8 mouse cellular contexts compared by ENCODE assay signal in genomic region chr8:92817928-92818818, GRCm38 (mm10). TPM values are rescaled to one million over a fixed set of nuclear protein-coding genes. Genes with fewer than 3 reads are reported as not detected.
DNase-seq lines count a peak whose midpoint lies in the region; ATAC-seq lines count a peak whose summit lies in the region.

No protein-coding gene starts in this region.

- no peaks in the 10 kb centered on the region for H3K36me3 ChIP-seq in hindbrain, embryonic 14.5 days (replicated peaks; ENCODE audit: control insufficient read depth, insufficient read depth)

- H3K4me1 ChIP-seq in hindbrain, embryonic 14.5 days (replicated peaks; ENCODE audit: control insufficient read depth, insufficient read depth, low read length), result no peaks in the 10 kb centered on the region

- no peaks in the 10 kb centered on the region for H3K9me3 ChIP-seq in hindbrain, embryonic 14.5 days (ENCODE audit: control insufficient read depth, low read length)

- H3K4me2 ChIP-seq in hindbrain, embryonic 14.5 days (replicated peaks), result no peak overlapping the region

- peak; percentile 15 for DNase-seq in T-cell, adult 2 months (ENCODE audit: low spot score)
- DNase-seq in cerebellum, postnatal 25 days, result peak; percentile 74 to 82
- peak; percentile 89 to 93 for DNase-seq in frontal cortex, postnatal 36 days (ENCODE audit: low spot score in 2 of 2)
- peak; percentile 96 for DNase-seq in hindbrain, embryonic 14.5 days (ENCODE audit: low spot score)
- DNase-seq in layer of hippocampus, postnatal 25 days (ENCODE audit: extremely low spot score in 1 of 2, low spot score in 1 of 2), result peak; percentile 85 to 96
- DNase-seq in lung, postnatal 25 days (ENCODE audit: low spot score), result peak; percentile 90
- DNase-seq in retina, postnatal 1 day, result peak; percentile 94
- peak; percentile 72 for DNase-seq in thymus, postnatal 4 days

- no peaks in the 10 kb centered on the region for H3K27me3 ChIP-seq in hindbrain, embryonic 14.5 days (ENCODE audit: control insufficient read depth, insufficient read depth, low read length)

- no peak overlapping the region for H3K4me3 ChIP-seq in hindbrain, embryonic 14.5 days (replicated peaks; ENCODE audit: low read length)

- no peak overlapping the region for H3K9ac ChIP-seq in hindbrain, embryonic 14.5 days

- no peak overlapping the region for H3K27ac ChIP-seq in hindbrain, embryonic 14.5 days

- peak; percentile 89 for ATAC-seq in hindbrain, embryonic 14.5 days (ENCODE audit: low FRiP score)

- WGBS in hindbrain, embryonic 14.5 days, result 23% methylated on average over 6 of the region's 6 CpGs

RNA-seq across cellular contexts. Expression of gene Mmp2, which starts 8.9 kb away (rescaled TPM):
- 33.8 and 35.9 TPM in 2 replicates for polyA plus RNA-seq in hindbrain, embryonic 14.5 days (2014; fragmentation: Nextera tagmentation; extraction: Ambion mirVana)
- 1 to 10 TPM; 3.9 to 4.4 TPM for total RNA-seq in layer of hippocampus, postnatal 25 days (2021)

RNA-seq across cellular contexts. Expression of gene Lpcat2, which starts 37.0 kb away (rescaled TPM):
- 10.2 and 11.8 TPM in 2 replicates for polyA plus RNA-seq in hindbrain, embryonic 14.5 days (2014; fragmentation: Nextera tagmentation; extraction: Ambion mirVana)
- total RNA-seq in layer of hippocampus, postnatal 25 days (2021), result 10 to 100 TPM in 1 of 2 experiments, 1 to 10 TPM in 1; 9.7 to 12.3 TPM

Comparison
In these comparisons a context has a peak if more than half of its experiments do, and no peak if none do; other contexts are left out.
1. DNase-seq: peak in every context shown above with its lines; median percentile 96 in hindbrain, embryonic 14.5 days; 94 in retina, postnatal 1 day; 91 in frontal cortex, postnatal 36 days; 90 in layer of hippocampus, postnatal 25 days; 90 in lung, postnatal 25 days; 78 in cerebellum, postnatal 25 days; 72 in thymus, postnatal 4 days; 15 in T-cell, adult 2 months.